Mouse (Mus musculus) MEL (cell line): ENCODE data around the gene Fam169a. TPM values are rescaled to one million over a fixed set of nuclear protein-coding genes. Genes with fewer than 3 reads are reported as not detected.

Experiments
- DNase-seq: peaks from one replicate; pipeline ENCODE4 v3.0.0; 2011; ENCODE audit warnings: low read depth, low spot score
- H3K27ac ChIP-seq: 2 replicates; pipeline ENCODE4 v1.5.1; 2012; ENCODE audit warnings: low read depth, mild to moderate bottlenecking, control low read depth, low read length, moderate library complexity; ENCODE audit not compliant: control insufficient read depth
- H3K27me3 ChIP-seq, 2 experiments: fragments of 150-350 bp in 1 of 2; sonication (generic) in 1 of 2; 2 replicates each; pipeline ENCODE4 v1.6.1; 2012; ENCODE audit warnings: low read length in 2 of 2, mild to moderate bottlenecking in 2 of 2, improper control_type of control experiment in 1 of 2, moderate library complexity in 1 of 2; ENCODE audit not compliant: insufficient read depth in 2 of 2, control insufficient read depth in 1 of 2
- H3K36me3 ChIP-seq, 2 experiments: 2 replicates each; pipeline ENCODE4 v1.6.1; 2012 to 2014; ENCODE audit warnings: low read length in 2 of 2, improper control_type of control experiment in 1 of 2, inconsistent platforms in 1 of 2, mild to moderate bottlenecking in 1 of 2; ENCODE audit not compliant: insufficient read depth in 2 of 2, control insufficient read depth in 1 of 2
- H3K4me1 ChIP-seq, 2 experiments: fragments of 150-350 bp in 1 of 2; sonication (generic) in 1 of 2; 2 replicates each; pipeline ENCODE4 v1.6.1; 2012; ENCODE audit warnings: low read length in 2 of 2, improper control_type of control experiment in 1 of 2, mild to moderate bottlenecking in 1 of 2; ENCODE audit not compliant: insufficient read depth in 2 of 2, control insufficient read depth in 1 of 2
- H3K4me3 ChIP-seq, 2 experiments: fragments of 150-350 bp in 1 of 2; sonication (generic) in 1 of 2; 2 replicates each; pipeline ENCODE4 v1.5.1; 2012; ENCODE audit warnings: low read depth in 2 of 2, low read length in 2 of 2, mild to moderate bottlenecking in 2 of 2, moderate library complexity in 2 of 2, control low read depth in 1 of 2, improper control_type of control experiment in 1 of 2; ENCODE audit not compliant: control insufficient read depth in 1 of 2, insufficient read depth in 1 of 2
- H3K79me2 ChIP-seq: 2 replicates; pipeline ENCODE4 v1.6.1; 2012; ENCODE audit warnings: mild to moderate bottlenecking, low read length, moderate library complexity; ENCODE audit not compliant: control insufficient read depth, poor library complexity, insufficient read depth
- H3K9ac ChIP-seq: 2 replicates; pipeline ENCODE4 v1.6.1; 2012; ENCODE audit warnings: low read depth, mild to moderate bottlenecking, control low read depth, low read length, moderate library complexity; ENCODE audit not compliant: control insufficient read depth, poor library complexity, severe bottlenecking
- H3K9me3 ChIP-seq: fragments of 150-350 bp; sonication (generic); replicated peaks from 2 replicates; pipeline ENCODE4 v1.6.1; 2012; ENCODE audit warnings: mild to moderate bottlenecking, low read length, improper control_type of control experiment, moderate library complexity; ENCODE audit not compliant: insufficient read depth
- CHD1 ChIP-seq: IDR thresholded peaks from 2 replicates; pipeline ENCODE4 v1.6.1; 2012; ENCODE audit warnings: low read depth, mild to moderate bottlenecking, inconsistent platforms, low read length, improper control_type of control experiment
- CHD2 ChIP-seq: IDR thresholded peaks from 2 replicates; pipeline ENCODE4 v1.6.1; 2011; ENCODE audit warnings: low read length, improper control_type of control experiment
- ELF1 ChIP-seq: IDR thresholded peaks from 2 replicates; pipeline ENCODE4 v1.6.1; 2014; ENCODE audit warnings: low read depth, mild to moderate bottlenecking, inconsistent platforms, low read length, improper control_type of control experiment, moderate library complexity
- EP300 ChIP-seq, 2 experiments: IDR thresholded peaks; 2 replicates each; pipeline ENCODE4 v1.6.1; 2011; ENCODE audit warnings: improper control_type of control experiment in 2 of 2, low read length in 2 of 2, low read depth in 1 of 2, mild to moderate bottlenecking in 1 of 2
- GABPA ChIP-seq: IDR thresholded peaks from 2 replicates; pipeline ENCODE4 v1.6.1; 2012; ENCODE audit warnings: low read depth, mild to moderate bottlenecking, inconsistent platforms, low read length, improper control_type of control experiment, moderate library complexity
- HCFC1 ChIP-seq: IDR thresholded peaks from 2 replicates; pipeline ENCODE4 v1.6.1; 2012; ENCODE audit warnings: low read depth, mild to moderate bottlenecking, inconsistent platforms, low read length, improper control_type of control experiment, moderate library complexity
- JUND ChIP-seq: IDR thresholded peaks from 2 replicates; pipeline ENCODE4 v1.6.1; 2011; ENCODE audit warnings: low read depth, mild to moderate bottlenecking, improper control_type of control experiment, low read length
- KAT2A ChIP-seq: conservative IDR thresholded peaks from 2 replicates; pipeline ENCODE4 v1.6.1; 2012; ENCODE audit warnings: low read depth, low read length, improper control_type of control experiment, inconsistent platforms
- MXI1 ChIP-seq: IDR thresholded peaks from 2 replicates; pipeline ENCODE4 v1.6.1; 2011; ENCODE audit warnings: mild to moderate bottlenecking, low read depth, low read length, improper control_type of control experiment
- MYC ChIP-seq: IDR thresholded peaks from 2 replicates; pipeline ENCODE4 v1.6.1; 2011; ENCODE audit warnings: low read depth, mild to moderate bottlenecking, low read length, improper control_type of control experiment, moderate library complexity
- NELFE ChIP-seq: IDR thresholded peaks from 2 replicates; pipeline ENCODE4 v1.6.1; 2011; ENCODE audit warnings: low read depth, low read length, improper control_type of control experiment
- NRF1 ChIP-seq: IDR thresholded peaks from 2 replicates; pipeline ENCODE4 v1.6.1; 2014; ENCODE audit warnings: low read depth, mild to moderate bottlenecking, inconsistent platforms, low read length, improper control_type of control experiment, moderate library complexity; ENCODE audit not compliant: poor library complexity, insufficient read depth, severe bottlenecking
- POLR2A ChIP-seq, 2 experiments: IDR thresholded peaks; 2 replicates each; pipeline ENCODE4 v1.6.1; 2011 to 2012; ENCODE audit warnings: low read length in 2 of 2, mild to moderate bottlenecking in 2 of 2, control low read depth in 1 of 2, improper control_type of control experiment in 1 of 2, low read depth in 1 of 2, moderate library complexity in 1 of 2; ENCODE audit not compliant: control insufficient read depth in 1 of 2, insufficient read depth in 1 of 2, poor library complexity in 1 of 2
- SIN3A ChIP-seq: IDR thresholded peaks from 2 replicates; pipeline ENCODE4 v1.6.1; 2012; ENCODE audit warnings: low read length, improper control_type of control experiment, inconsistent platforms
- SMC3 ChIP-seq: IDR thresholded peaks from 2 replicates; pipeline ENCODE4 v1.6.1; 2011; ENCODE audit warnings: low read depth, low read length, improper control_type of control experiment
- TCF12 ChIP-seq: IDR thresholded peaks from 2 replicates; pipeline ENCODE4 v1.6.1; 2014; ENCODE audit warnings: low read depth, mild to moderate bottlenecking, inconsistent platforms, low read length, improper control_type of control experiment, moderate library complexity
- ZKSCAN1 ChIP-seq: IDR thresholded peaks from 2 replicates; pipeline ENCODE4 v1.6.1; 2012; ENCODE audit warnings: low read depth, mild to moderate bottlenecking, inconsistent platforms, low read length, improper control_type of control experiment, moderate library complexity
- polyA plus RNA-seq, 2 experiments: library from polyadenylated mRNA; stranded (reverse) in 1 of 2; unstranded in 1 of 2; fragments of >175 nt in 1 of 2; fragments of >200 nt in 1 of 2; gene quantifications; 2 replicates each; pipeline versions ENCODE4 v1.2.1 to v1.2.4; 2012; ENCODE audit warnings: low replicate concordance in 2 of 2, low read depth in 1 of 2; ENCODE audit not compliant: insufficient read length in 2 of 2, insufficient read depth in 1 of 2, missing spikeins in 1 of 2
- total RNA-seq: library from RNA; depleted of rRNA; stranded (reverse); fragments of 300-350 nt; gene quantifications from 2 replicates; pipeline ENCODE4 v1.2.3, GENCODE M21; 2012

Fam169a gene
- total and polyA plus RNA-seq, 3 experiments = 0.62 to 0.89 TPM; not detected in 1

DNA sequence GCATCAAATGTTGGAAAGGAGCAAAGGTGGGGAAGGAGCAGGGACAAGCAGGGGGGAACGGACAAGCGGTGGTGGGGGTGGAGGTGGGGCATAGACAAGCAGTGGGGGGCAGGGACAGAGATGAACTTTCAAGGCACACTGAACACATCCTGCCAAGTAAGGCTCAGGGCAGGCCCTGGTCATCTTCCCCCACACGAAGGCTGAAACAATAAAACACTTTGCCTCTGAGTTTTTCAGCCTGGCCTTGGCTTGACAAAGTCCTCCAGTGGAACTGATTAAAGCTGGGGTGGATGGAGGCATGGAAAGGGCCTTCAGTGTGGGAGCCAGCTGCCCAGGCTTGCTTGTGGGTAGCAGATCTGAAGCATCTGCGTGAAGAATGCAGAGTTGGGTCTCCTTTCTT is 9.3 kb upstream of the Fam169a start:
- TF ChIP-seq CHD2 (no peak), POLR2A (IDR thresholded peaks at IDR 0.05; ENCODE audit: control insufficient read depth in 1 of 2, insufficient read depth in 1 of 2, low read depth in 1 of 2, low read length in 2 of 2, poor library complexity in 1 of 2) (no peak), NRF1 (no peak), ELF1 (no peak), CHD1 (no peak), KAT2A (no peak), SMC3 (no peak), ZKSCAN1 (no peak)
- no peak overlapping the region for H3K27ac ChIP-seq

DNA sequence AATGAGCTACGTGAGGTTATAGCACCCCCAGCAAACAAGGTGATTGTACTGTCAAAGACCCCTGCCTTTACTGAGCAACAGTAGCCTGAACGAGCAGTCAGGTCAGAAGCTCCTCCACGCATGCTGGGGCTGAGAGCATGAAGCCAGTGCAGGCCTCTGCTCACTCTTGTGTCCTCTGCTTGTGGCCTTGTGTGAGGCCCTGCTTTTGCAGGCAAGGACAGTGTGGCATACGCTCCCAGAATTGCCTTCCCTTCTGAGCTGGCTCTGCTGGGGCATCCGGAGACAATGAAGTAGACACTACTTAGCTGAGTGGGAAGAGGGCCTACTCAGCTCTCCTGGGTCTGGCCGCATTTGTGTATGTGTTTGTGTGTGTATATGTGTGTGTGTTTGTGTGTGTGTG is 7.3 kb upstream of the Fam169a start:
- TF ChIP-seq TCF12 (no peak), JUND (no peak), GABPA (no peak), HCFC1 (no peak), SIN3A (no peak), MXI1 (no peak), KAT2A (no peak), MYC (no peak), EP300 (IDR thresholded peaks at IDR 0.05; ENCODE audit: low read depth in 1 of 2, low read length in 2 of 2) (no peak), NELFE (no peak)
- Histone ChIP-seq H3K36me3 (peaks cover 0 to 2% of the 10 kb centered on the region in 2 experiments; a peak in 1 of 4 replicates), H3K4me1 (peaks cover 0 to 2% of the 10 kb centered on the region in 2 experiments; a peak in 1 of 4 replicates), H3K9me3 (no peaks in the 10 kb centered on the region), H3K27ac (no peak overlapping the region), H3K4me3 (no peak overlapping the region), H3K79me2 (no peaks in the 10 kb centered on the region), H3K27me3 (no peaks in the 10 kb centered on the region), H3K9ac (no peak overlapping the region)
- DNase-seq = no peak

More for the DNA sequence above, 9.3 kb upstream of the Fam169a start:
- Histone ChIP-seq H3K4me1 (peaks cover 0 to 2% of the 10 kb centered on the region in 2 experiments; a peak in 1 of 4 replicates), H3K9ac (no peak overlapping the region), H3K9me3 (no peaks in the 10 kb centered on the region), H3K27me3 (no peaks in the 10 kb centered on the region; a peak in 1 of 4 replicates), H3K4me3 (no peak overlapping the region), H3K36me3 (peaks cover 0 to 2% of the 10 kb centered on the region in 2 experiments; a peak in 1 of 4 replicates), H3K79me2 (no peaks in the 10 kb centered on the region)
- DNase-seq = no peak
